Comparison of ENCODE assay signal across 25 mouse cellular contexts in genomic region chr4:13467181-13467580, GRCm38 (mm10).
DNase-seq lines count a peak whose midpoint lies in the region; ATAC-seq and TF ChIP-seq lines count a peak whose summit lies in the region.
"Had no signal": no experiment of that assay in that cellular context is flagged by ENCODE, and none has a peak within 500 bp of the region (broad histone marks: within the 10 kb centered on the region; RNA-seq: fewer than 3 reads in every experiment).

No protein-coding gene starts in this region.

- no peak overlapping the region for H3K4me3 ChIP-seq in forebrain, embryonic 15.5 days
- no peak overlapping the region for H3K4me3 ChIP-seq in forebrain, embryonic 13.5 days
- no peak overlapping the region for H3K4me3 ChIP-seq in layer of hippocampus, adult 2 months
- H3K4me3 ChIP-seq: kidney, embryonic 15.5 days; liver, embryonic 15.5 days; neural tube, embryonic 12.5 days had no signal

- no peaks in the 10 kb centered on the region for H3K36me3 ChIP-seq in forebrain, embryonic 15.5 days
- H3K36me3 ChIP-seq in forebrain, embryonic 13.5 days (ENCODE audit: poor library complexity, severe bottlenecking) = no peaks in the 10 kb centered on the region
- H3K36me3 ChIP-seq: kidney, embryonic 15.5 days; liver, embryonic 15.5 days; neural tube, embryonic 12.5 days had no signal

- DNase-seq in layer of hippocampus, adult 2 months (ENCODE audit: low spot score in 2 of 2) = peak; percentile 15 to 51
- DNase-seq in layer of hippocampus, postnatal 25 days (ENCODE audit: extremely low spot score in 1 of 2, low spot score in 1 of 2) = no peak
- DNase-seq in forelimb bud, embryonic 11.5 days (ENCODE audit: low read depth, low spot score) = peak; percentile 48
- peak; percentile 34 for DNase-seq in skeletal muscle tissue, adult 2 months (ENCODE audit: low read depth, low spot score)
- DNase-seq in lung, postnatal 25 days (ENCODE audit: low spot score) = no peak
- no peak for DNase-seq in right cerebral cortex, postnatal 36 days (ENCODE audit: low spot score in 2 of 2)
- DNase-seq: adrenal gland, postnatal 10 days; cerebellum, adult 11 months; cerebellum, postnatal 14 days; embryo, embryonic 11 days; heart, postnatal 14 days; kidney, postnatal 4 days; left cerebral cortex, postnatal 4 days; spleen, adult 18-20 months; thymus, postnatal 4 days had no signal

- ATAC-seq in forebrain, embryonic 15.5 days (replicated peaks) = no peak
- ATAC-seq in forebrain, embryonic 13.5 days = no peak
- ATAC-seq: hindbrain, embryonic 16.5 days; intestine, embryonic 16.5 days; Patski had no signal

- no peak overlapping the region for H3K9ac ChIP-seq in forebrain, embryonic 15.5 days (replicated peaks)
- H3K9ac ChIP-seq in forebrain, embryonic 13.5 days = no peak overlapping the region
- H3K9ac ChIP-seq: kidney, embryonic 15.5 days; liver, embryonic 15.5 days; neural tube, embryonic 12.5 days had no signal

- H3K27me3 ChIP-seq in forebrain, embryonic 15.5 days = no peaks in the 10 kb centered on the region
- H3K27me3 ChIP-seq in forebrain, embryonic 13.5 days = no peaks in the 10 kb centered on the region
- H3K27me3 ChIP-seq: kidney, embryonic 15.5 days; liver, embryonic 15.5 days; neural tube, embryonic 12.5 days; Patski had no signal

- WGBS in forebrain, embryonic 15.5 days = 77% methylated on average over 7 of the region's 7 CpGs
- WGBS in forebrain, embryonic 13.5 days = 88% methylated on average over 7 of the region's 7 CpGs

- TF ChIP-seq CTCF in layer of hippocampus, adult 2 months (conservative IDR thresholded peaks at IDR 0.05) = no peak

- H3K4me2 ChIP-seq in forebrain, embryonic 15.5 days (replicated peaks) = no peak overlapping the region
- H3K4me2 ChIP-seq in forebrain, embryonic 13.5 days = no peak overlapping the region
- H3K4me2 ChIP-seq: heart, embryonic 11.5 days; kidney, embryonic 15.5 days; liver, embryonic 15.5 days; midbrain, embryonic 11.5 days; neural tube, embryonic 12.5 days had no signal

- H3K27ac ChIP-seq in forebrain, embryonic 15.5 days (replicated peaks) = peak overlapping the region; percentile 48
- no peak overlapping the region for H3K27ac ChIP-seq in forebrain, embryonic 13.5 days
- peak overlapping the region; percentile 29; the same call in 1 of the 2 replicates for H3K27ac ChIP-seq in layer of hippocampus, adult 2 months
- H3K27ac ChIP-seq: kidney, embryonic 15.5 days; liver, embryonic 15.5 days; neural tube, embryonic 12.5 days had no signal

- peaks cover 6% of the 10 kb centered on the region; the same call in 1 of the 2 replicates for H3K4me1 ChIP-seq in forebrain, embryonic 15.5 days
- peaks cover 1% of the 10 kb centered on the region; the same call in 1 of the 2 replicates for H3K4me1 ChIP-seq in forebrain, embryonic 13.5 days
- H3K4me1 ChIP-seq: liver, embryonic 15.5 days; neural tube, embryonic 12.5 days had no signal

- no peaks in the 10 kb centered on the region for H3K9me3 ChIP-seq in forebrain, embryonic 15.5 days
- H3K9me3 ChIP-seq in forebrain, embryonic 13.5 days (replicated peaks) = no peaks in the 10 kb centered on the region
- H3K9me3 ChIP-seq: kidney, embryonic 15.5 days; liver, embryonic 15.5 days; neural tube, embryonic 12.5 days had no signal

Comparison
In these comparisons a context has a peak if more than half of its experiments do, and no peak if none do; other contexts are left out.
1. DNase-seq: peak in layer of hippocampus, adult 2 months (2 of 2), forelimb bud, embryonic 11.5 days (single experiment) and skeletal muscle tissue, adult 2 months (single experiment); none in layer of hippocampus, postnatal 25 days (0 of 2), lung, postnatal 25 days (single experiment) and right cerebral cortex, postnatal 36 days (0 of 2).